Mouse (Mus musculus): Measurements from ENCODE around the gene Trak1.

Trak1 gene

DNA sequence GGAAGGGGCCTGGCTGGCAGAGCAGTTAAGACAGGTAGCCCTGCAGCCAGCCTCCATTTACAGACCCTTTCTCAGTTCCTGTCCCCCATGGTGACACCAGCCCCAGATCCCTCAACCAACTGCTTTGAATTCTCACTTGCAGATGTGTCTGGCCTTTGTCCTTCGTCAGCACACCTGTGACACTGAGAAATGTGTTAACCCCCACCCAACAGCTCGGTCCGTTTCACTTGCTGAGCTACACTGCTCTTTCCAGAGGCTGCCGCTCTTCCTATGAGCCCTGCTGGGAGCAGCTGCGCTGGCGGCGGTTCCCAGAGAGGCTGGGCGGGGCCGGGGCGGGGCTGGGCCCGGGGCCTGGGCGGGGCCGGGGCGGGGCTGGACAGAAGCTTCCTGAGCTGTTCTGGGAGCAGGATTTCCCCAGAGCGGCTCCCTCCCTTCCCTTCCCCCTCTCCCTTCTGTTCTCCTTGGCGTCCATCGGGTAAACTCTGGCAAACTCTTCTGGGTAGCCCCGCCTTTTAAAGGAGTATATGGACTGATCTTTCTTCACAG, 74.1 kb downstream of the Trak1 start:
- in situ Hi-C loops (cut with MboI, MseI) = loop anchor here (5.0 kb wide), 1 partner anchor 454 kb away; no protein-coding TSS in a partner anchor

GRCm38 (mm10) chr9:121371946-121372646, 74.8 kb downstream of the Trak1 start:
- in situ Hi-C loops (cut with MboI, MseI) = loop anchor here (5.0 kb wide), 1 partner anchor 455 kb away; no protein-coding TSS in a partner anchor

GRCm38 (mm10) chr9:121373107-121373506, 75.8 kb downstream of the Trak1 start:
- in situ Hi-C loops (cut with MboI, MseI) = loop anchor here (5.0 kb wide), 1 partner anchor 456 kb away; no protein-coding TSS in a partner anchor

- in situ Hi-C loops (cut with MboI, MseI) = loop anchor here (5.0 kb wide), 1 partner anchor 456 kb away; no protein-coding TSS in a partner anchor
Observed at GRCm38 (mm10) chr9:121373512-121373911, 76.2 kb downstream of the Trak1 start.

- in situ Hi-C loops (cut with MboI, MseI) = loop anchor here (5.0 kb wide), 1 partner anchor 457 kb away; no protein-coding TSS in a partner anchor
Observed at GRCm38 (mm10) chr9:121374076-121374863, 77.0 kb downstream of the Trak1 start.

DNA sequence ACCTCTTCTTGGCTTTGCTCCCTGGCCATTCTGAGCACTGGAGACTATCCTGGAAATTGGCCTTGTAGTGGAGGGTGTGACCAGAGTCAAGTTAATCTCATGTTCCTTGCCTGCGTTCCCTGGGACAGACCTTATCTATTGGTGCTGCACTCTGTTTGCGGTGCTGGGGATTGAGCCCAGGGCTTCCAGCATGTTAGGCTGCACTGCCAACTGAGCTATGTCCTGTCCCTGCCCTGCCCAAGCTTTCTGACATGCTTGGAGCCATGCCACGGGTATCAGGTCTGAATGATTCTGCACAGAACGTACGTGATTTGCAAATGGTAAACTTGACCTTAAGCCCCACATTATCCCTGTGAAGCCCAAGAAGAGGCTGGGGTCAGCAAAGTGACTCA, 77.6 kb downstream of the Trak1 start:
- in situ Hi-C loops (cut with MboI, MseI) = loop anchor here (5.0 kb wide), 1 partner anchor 458 kb away; no protein-coding TSS in a partner anchor

GRCm38 (mm10) chr9:121376094-121376493, 78.8 kb downstream of the Trak1 start:
- in situ Hi-C loops (cut with MboI, MseI) = no loop called here

DNA sequence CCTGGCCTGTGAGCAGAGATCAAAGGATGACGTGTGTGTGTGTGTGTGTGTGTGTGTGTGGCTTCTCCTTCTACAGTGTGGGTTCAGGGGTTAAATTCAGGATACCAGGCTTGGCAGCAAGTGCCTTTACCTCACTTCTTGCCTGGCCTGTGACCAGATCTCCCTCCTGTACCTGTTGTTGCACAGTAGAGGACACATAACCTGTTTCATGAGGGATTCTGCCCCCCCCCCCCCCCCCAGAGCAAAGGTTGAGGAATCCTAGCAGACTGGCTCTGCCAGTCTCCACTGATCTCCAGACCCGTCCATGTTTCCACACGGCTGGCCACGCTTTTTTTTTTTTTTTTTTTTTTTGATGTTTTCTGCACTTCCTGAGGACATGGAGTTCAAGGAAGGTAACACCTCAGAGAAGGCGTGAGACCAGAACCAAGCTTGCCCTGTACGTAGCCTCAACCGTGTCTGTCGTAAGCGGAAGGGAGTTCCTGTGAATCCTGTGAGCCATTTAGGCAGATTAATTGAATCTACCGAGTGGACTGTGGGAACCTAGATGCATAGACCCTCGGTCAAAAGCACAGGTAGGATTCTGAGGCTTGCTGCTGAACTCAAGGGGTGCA, 83.1 kb downstream of the Trak1 start:
- in situ Hi-C loops (cut with MboI, MseI) = no loop called here

GRCm38 (mm10) chr9:121381678-121382297, 84.5 kb downstream of the Trak1 start:
- in situ Hi-C loops (cut with MboI, MseI) = no loop called here

DNA sequence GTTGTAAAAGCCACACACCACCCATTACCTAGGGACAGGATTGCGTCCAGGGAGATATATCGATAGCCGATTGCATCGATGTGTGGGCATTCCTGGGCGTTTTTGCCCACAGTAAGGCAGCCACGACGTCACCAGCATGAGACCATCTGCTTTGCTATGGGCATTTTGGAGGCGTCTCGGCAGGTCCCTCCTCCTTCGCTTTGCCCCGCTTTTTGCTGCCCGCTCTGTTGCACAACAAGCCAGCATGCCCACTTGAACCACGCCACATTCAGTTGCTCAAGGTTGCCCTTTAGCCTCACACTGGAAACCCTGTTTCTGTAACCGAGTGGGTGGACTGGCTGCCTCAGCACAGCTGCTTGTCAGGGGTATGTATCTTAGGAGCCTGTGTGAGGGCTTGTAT, 85.3 kb downstream of the Trak1 start:
- in situ Hi-C loops (cut with MboI, MseI) = no loop called here

- in situ Hi-C loops (cut with MboI, MseI) = no loop called here
Observed at GRCm38 (mm10) chr9:121383180-121383586, 85.9 kb downstream of the Trak1 start.

GRCm38 (mm10) chr9:121384620-121385019, 87.3 kb downstream of the Trak1 start:
- in situ Hi-C loops (cut with MboI, MseI) = loop anchor here (5.0 kb wide), 1 partner anchor 53 kb away; no protein-coding TSS in a partner anchor

GRCm38 (mm10) chr9:121385091-121385748, 87.9 kb downstream of the Trak1 start:
- in situ Hi-C loops (cut with MboI, MseI) = loop anchor here (5.0 kb wide), 1 partner anchor 52 kb away; no protein-coding TSS in a partner anchor

GRCm38 (mm10) chr9:121385749-121386350, 88.5 kb downstream of the Trak1 start:
- in situ Hi-C loops (cut with MboI, MseI) = loop anchor here (5.0 kb wide), 1 partner anchor 51 kb away; no protein-coding TSS in a partner anchor

DNA sequence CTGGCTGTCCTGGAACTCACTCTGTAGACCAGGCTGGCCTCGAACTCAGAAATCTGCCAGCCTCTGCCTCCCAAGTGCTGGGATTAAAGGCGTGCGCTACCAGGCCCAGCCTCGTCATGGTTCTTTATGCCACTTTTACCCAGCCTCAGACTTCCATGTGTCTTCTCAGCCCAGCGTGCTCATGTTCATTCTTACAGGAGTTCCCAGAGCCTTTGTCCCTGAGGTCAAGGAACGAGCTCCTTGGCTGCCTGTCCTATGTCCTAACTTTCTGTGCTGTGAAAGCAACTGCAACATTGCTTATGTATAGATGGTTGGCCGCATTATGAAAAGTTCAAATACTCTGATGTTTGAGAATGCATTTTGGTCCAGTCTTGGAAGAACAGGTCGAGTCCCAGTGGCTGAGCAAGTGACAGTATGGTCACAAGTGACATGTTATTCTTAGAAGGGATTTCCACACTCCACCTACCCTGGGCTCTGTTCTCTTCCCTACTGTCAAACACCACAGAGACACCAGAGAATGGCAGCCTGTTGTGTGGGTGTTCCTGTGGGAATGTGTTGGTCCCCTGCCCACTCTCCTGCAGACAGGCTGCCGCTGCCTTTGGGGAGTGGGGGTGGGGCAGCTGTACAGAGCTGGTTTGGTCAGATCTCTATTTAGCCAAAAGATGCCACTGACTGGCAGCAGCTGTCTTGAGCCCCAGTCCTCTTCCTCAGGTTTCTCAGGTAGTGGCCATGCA, 90.4 kb downstream of the Trak1 start:
- in situ Hi-C loops (cut with MboI, MseI) = loop anchor here (5.0 kb wide), 1 partner anchor 50 kb away; no protein-coding TSS in a partner anchor

DNA sequence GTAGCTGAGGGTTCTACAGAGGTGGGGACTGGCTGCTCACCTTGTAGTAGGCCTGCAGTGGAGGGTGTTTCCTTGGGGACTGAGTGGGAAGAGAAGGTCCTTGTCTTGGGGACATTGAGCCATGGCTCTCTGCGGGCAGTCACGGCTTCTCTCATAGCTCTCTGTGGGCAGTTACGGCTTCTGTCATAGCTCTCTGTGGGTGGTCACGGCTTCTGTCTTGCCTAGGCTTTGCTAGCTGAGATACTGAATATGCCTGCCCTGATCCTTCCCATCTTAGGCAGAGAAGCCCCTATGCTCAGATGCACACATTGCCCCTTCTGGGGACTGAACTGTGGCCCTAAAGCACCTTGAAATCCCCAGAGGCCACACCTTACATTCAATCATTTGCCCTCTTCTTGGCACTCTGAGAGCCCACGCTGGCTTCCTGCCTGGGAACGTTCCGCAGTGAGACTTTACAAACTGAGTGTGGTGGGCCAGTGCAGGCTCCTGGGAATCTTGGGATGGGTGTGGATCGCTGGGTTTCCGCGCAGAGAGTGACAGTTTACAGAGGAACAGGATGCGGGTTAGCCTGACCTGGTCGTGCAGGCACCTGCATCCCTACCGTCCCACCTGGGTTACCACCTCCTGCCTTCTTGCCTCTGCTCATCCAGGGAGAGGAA, 91.1 kb downstream of the Trak1 start:
- in situ Hi-C loops (cut with MboI, MseI) = loop anchor here (5.0 kb wide), 1 partner anchor 49 kb away; no protein-coding TSS in a partner anchor

DNA sequence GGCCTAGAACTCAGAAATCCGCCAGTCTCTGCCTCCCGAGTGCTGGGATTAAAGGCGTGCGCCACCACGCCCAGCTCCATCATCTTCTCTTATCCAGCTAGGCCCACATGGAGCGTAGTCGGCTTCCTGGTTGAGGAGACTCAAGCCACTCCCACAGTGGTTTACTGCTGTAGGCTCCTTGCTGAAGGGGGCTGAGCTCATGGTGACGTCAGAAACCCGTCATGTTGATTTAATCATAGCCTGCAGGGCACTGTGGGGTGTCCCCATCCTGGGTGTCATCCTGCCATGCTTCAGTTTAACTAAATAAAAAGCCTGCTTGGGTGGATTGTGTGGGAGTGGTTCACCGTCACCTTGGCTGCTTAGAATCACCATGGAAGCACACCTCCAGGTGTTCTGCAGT, 92.0 kb downstream of the Trak1 start:
- in situ Hi-C loops (cut with MboI, MseI) = loop anchor here (5.0 kb wide), 1 partner anchor 48 kb away; no protein-coding TSS in a partner anchor

GRCm38 (mm10) chr9:121391898-121392297, 94.6 kb downstream of the Trak1 start:
- in situ Hi-C loops (cut with MboI, MseI) = no loop called here

GRCm38 (mm10) chr9:121392427-121392826, 95.1 kb downstream of the Trak1 start:
- in situ Hi-C loops (cut with MboI, MseI) = no loop called here
